Mouse (Mus musculus) effector memory CD4-positive, alpha-beta T cell, adult 7 months (primary cell): ENCODE measurements around the gene Macc1. TPM values are rescaled to one million over a fixed set of nuclear protein-coding genes. Genes with fewer than 3 reads are reported as not detected.

Experiments used
- polyA plus RNA-seq: library from polyadenylated mRNA; unstranded; fragments of 100-300 nt; shearing (Covaris generic); gene quantifications from one replicate; pipeline ENCODE4 v1.2.1, GENCODE M21; 2017

Gene Macc1
- polyA plus RNA-seq: 0.15 TPM

GRCm38 (mm10) chr12:119313970-119314369, at the start of gene Macc1:
TSS of gene Macc1 (plus strand) at chr12:119314270.

Other genes with a start within 250 kb of the Macc1 start
- 1.1 TPM for gene Itgb8, start 75.5 kb upstream of the Macc1 start, polyA plus RNA-seq